Mouse (Mus musculus) heart, adult 2 months (tissue): ENCODE measurements at regions not wholly inside any gene's neighbourhood (a gene's known extent, or its start where the extent isn't known, plus 50 kb on each side); places are given as distances from the start of the nearest gene placed in this dataset.
A peak's percentile ranks its signal among the peaks of the same experiment; 100 is the strongest.

Experiments
- DNase-seq, 2 experiments: peaks; one replicate each; pipeline ENCODE4 v3.0.0; 2021
- H3K27ac ChIP-seq: fragments of 200-600 bp; 2 replicates; pipeline ENCODE4 v1.8.1; 2022
- H3K27me3 ChIP-seq: fragments of 200-500 bp; 2 replicates; pipeline ENCODE4 v1.6.1; 2012; ENCODE audit warnings: mild to moderate bottlenecking, low read length, inconsistent platforms, mixed read lengths; ENCODE audit not compliant: control insufficient read depth, insufficient read depth
- H3K36me3 ChIP-seq: fragments of 200-500 bp; 2 replicates; pipeline ENCODE4 v1.6.1; 2012; ENCODE audit warnings: low read length, inconsistent platforms; ENCODE audit not compliant: control insufficient read depth, insufficient read depth
- H3K4me1 ChIP-seq: fragments of 200-500 bp; 2 replicates; pipeline ENCODE4 v1.6.1; 2011; ENCODE audit warnings: low read length; ENCODE audit not compliant: control insufficient read depth, insufficient read depth
- H3K4me3 ChIP-seq: fragments of 200-600 bp; 2 replicates; pipeline ENCODE4 v1.8.1; 2022
- H3K79me2 ChIP-seq: fragments of 200-500 bp; replicated peaks from 2 replicates; pipeline ENCODE4 v1.6.1; 2012; ENCODE audit warnings: mild to moderate bottlenecking, inconsistent platforms, low read length, moderate library complexity, mixed read lengths; ENCODE audit not compliant: control insufficient read depth, insufficient read depth
- H3K9ac ChIP-seq: fragments of 200-500 bp; 2 replicates; pipeline ENCODE4 v1.6.1; 2012; ENCODE audit warnings: low read depth, mild to moderate bottlenecking, control low read depth, inconsistent platforms, low read length, mixed read lengths
- CTCF ChIP-seq: fragments of 200-600 bp; IDR thresholded peaks from 2 replicates; pipeline ENCODE4 v1.8.1; 2022; ENCODE audit warnings: antibody characterized with exemption, mild to moderate bottlenecking, moderate library complexity
- EP300 ChIP-seq: fragments of 200-500 bp; IDR thresholded peaks from 2 replicates; pipeline ENCODE4 v1.6.1; 2011; ENCODE audit warnings: low read depth, low read length, control low read depth; ENCODE audit not compliant: insufficient read depth
- POLR2A ChIP-seq: fragments of 200-500 bp; IDR thresholded peaks from 2 replicates; pipeline ENCODE4 v1.6.1; 2011; ENCODE audit warnings: mild to moderate bottlenecking, low read depth, low read length, control low read depth; ENCODE audit not compliant: insufficient read depth
- WGBS: fragments of 180-500 bp; shearing (Covaris S2); methylation state at CpG from one replicate; pipeline ENCODE4 v1.1.7; 2018; 5-methylcytosine and 5-hydroxymethylcytosine counted together
- intact Hi-C: fragments of 180-260 bp; cut with DNase I; formaldehyde crosslinking; loops from one replicate; pipeline ENCODE4 v1.15.1; 2025

DNA sequence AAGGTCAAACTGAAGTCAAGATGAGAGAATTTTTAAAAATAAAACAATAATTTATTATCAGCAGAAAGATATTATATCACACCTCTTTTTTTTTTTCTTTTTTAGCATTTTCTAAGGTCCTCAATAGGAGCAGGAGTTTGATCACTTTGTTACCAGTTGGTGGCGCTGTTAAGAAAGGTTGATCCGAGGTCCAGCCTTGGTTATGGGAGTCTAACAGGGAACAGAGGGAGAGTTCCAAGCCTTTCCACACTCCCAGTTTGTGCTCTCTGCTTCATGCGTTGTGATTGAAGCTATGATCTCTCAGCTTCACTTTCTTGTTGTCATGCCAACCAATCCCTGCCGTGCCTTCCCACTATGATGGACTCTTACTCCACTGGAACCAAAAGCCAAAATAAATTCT, 83.8 kb downstream of the Fam174a start:
- 34% methylated on average over 4 of the region's 4 CpGs for WGBS
- peak in 1 of 2 experiments; percentile 7 for DNase-seq
- no peak overlapping the region for H3K4me3 ChIP-seq
- no peaks in the 10 kb centered on the region for H3K79me2 ChIP-seq
- TF ChIP-seq POLR2A: no peak
- TF ChIP-seq CTCF: peak; percentile 68
- H3K9ac ChIP-seq: 0 out of 2 replicates have a peak overlapping the region, but pooled peaks have one; percentile 38
- no peaks in the 10 kb centered on the region for H3K27me3 ChIP-seq
- peaks cover 2% of the 10 kb centered on the region; the same call in 1 of the 2 replicates for H3K4me1 ChIP-seq
- H3K36me3 ChIP-seq: no peaks in the 10 kb centered on the region
- intact Hi-C loops: loop anchor here (2.0 to 5.0 kb wide), 2 partner anchors 270 to 366 kb away; partner anchors contain the start of gene St8sia4
- H3K27ac ChIP-seq: no peak overlapping the region

- intact Hi-C loops: loop anchor here (5.0 kb wide), 1 partner anchor 268 kb away; the partner anchor contains the start of gene St8sia4
- Histone ChIP-seq H3K27ac (no peak overlapping the region), H3K36me3 (no peaks in the 10 kb centered on the region), H3K27me3 (no peaks in the 10 kb centered on the region), H3K9ac (no peak overlapping the region), H3K79me2 (no peaks in the 10 kb centered on the region), H3K4me3 (no peak overlapping the region), H3K4me1 (peaks cover 2% of the 10 kb centered on the region; the same call in 1 of the 2 replicates)
- 77% methylated on average over 7 of the region's 7 CpGs for WGBS
- no peak for DNase-seq
- TF ChIP-seq CTCF (no peak), POLR2A (no peak), EP300 (no peak)
Measured at GRCm38 (mm10) chr1:95399764-95400163, 86.3 kb downstream of the Fam174a start.

GRCm38 (mm10) chr1:95422253-95422652, 108.8 kb downstream of the Fam174a start:
- DNase-seq: no peak

GRCm38 (mm10) chr1:95425420-95425819, 112.0 kb downstream of the Fam174a start:
- Histone ChIP-seq H3K9ac (no peak overlapping the region), H3K27ac (no peak overlapping the region), H3K4me3 (no peak overlapping the region), H3K79me2 (no peaks in the 10 kb centered on the region), H3K27me3 (no peaks in the 10 kb centered on the region), H3K36me3 (no peaks in the 10 kb centered on the region), H3K4me1 (no peaks in the 10 kb centered on the region)
- no peak for TF ChIP-seq POLR2A
- TF ChIP-seq EP300: no peak
- no peak for TF ChIP-seq CTCF
- intact Hi-C loops: no loop called here
- no peak for DNase-seq

More at GRCm38 (mm10) chr1:95422253-95422652, 108.8 kb downstream of the Fam174a start:
- Histone ChIP-seq H3K27ac (no peak overlapping the region), H3K36me3 (no peaks in the 10 kb centered on the region), H3K4me3 (no peak overlapping the region), H3K9ac (no peak overlapping the region), H3K4me1 (no peaks in the 10 kb centered on the region), H3K27me3 (no peaks in the 10 kb centered on the region), H3K79me2 (no peaks in the 10 kb centered on the region)
- 64% methylated on average over 1 of the region's 1 CpGs for WGBS
- TF ChIP-seq EP300: no peak
- no peak for TF ChIP-seq POLR2A
- TF ChIP-seq CTCF: no peak
- intact Hi-C loops: no loop called here

DNA sequence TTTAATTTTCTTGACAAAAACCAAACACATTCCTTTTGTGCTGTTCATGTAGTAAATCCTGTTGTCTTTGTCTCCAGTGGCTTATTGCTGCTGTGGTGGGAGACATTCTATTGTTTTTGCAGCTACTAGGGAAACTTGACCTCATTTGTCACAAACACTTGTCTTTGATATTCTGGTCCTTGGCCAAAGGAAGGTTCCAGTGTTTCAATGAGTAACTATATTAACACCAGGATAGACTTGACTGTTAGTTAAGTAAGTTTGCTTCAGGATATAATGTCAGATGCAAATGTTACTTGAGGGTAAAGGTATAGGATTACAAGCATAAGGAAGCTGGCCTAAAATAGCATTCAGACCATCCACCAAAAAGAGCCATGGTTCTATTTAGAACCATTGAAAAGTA, 123.7 kb downstream of the Fam174a start:
- intact Hi-C loops: no loop called here
- no peaks in the 10 kb centered on the region for H3K27me3 ChIP-seq
- no peak overlapping the region for H3K4me3 ChIP-seq
- no peaks in the 10 kb centered on the region for H3K36me3 ChIP-seq
- H3K79me2 ChIP-seq: no peaks in the 10 kb centered on the region
- no peaks in the 10 kb centered on the region for H3K4me1 ChIP-seq
- DNase-seq: no peak
- H3K9ac ChIP-seq: no peak overlapping the region
- peak overlapping the region; percentile 1 for H3K27ac ChIP-seq
- TF ChIP-seq EP300 (no peak), CTCF (no peak), POLR2A (no peak)

DNA sequence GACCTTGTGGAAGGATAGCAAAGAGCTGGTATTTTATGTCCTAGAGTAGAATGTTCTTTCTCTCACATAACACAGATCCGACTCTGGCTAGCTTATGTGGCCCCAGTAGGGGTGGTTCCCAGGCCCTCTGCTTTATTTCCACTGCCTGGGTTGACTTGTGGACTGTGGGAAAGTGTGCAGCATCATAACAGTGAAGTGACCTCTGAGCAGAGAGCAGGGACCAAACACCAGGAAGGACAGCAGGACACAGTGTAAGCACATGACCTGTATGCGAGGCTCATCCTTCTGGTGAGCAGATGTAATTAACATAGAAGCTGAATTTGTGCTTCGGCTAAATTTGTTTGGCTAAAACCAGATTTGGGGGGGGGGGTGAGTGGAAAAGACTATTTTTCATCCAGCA, 132.1 kb downstream of the Fam174a start:
- Histone ChIP-seq H3K9ac (no peak overlapping the region), H3K27me3 (no peaks in the 10 kb centered on the region), H3K27ac (no peak overlapping the region), H3K4me1 (no peaks in the 10 kb centered on the region; the same call in 1 of the 2 replicates), H3K79me2 (no peaks in the 10 kb centered on the region), H3K4me3 (no peak overlapping the region), H3K36me3 (peaks cover under 1% of the 10 kb centered on the region; the same call in 1 of the 2 replicates)
- TF ChIP-seq POLR2A (no peak), EP300 (no peak), CTCF (no peak)
- DNase-seq: peak in 1 of 2 experiments; percentile 6
- intact Hi-C loops: no loop called here
- 61% methylated on average over 3 of the region's 3 CpGs for WGBS
